Mouse (Mus musculus) liver, embryonic 12.5 days (tissue): ENCODE results near the gene Slc38a3. TPM values are rescaled to one million over a fixed set of nuclear protein-coding genes. Genes with fewer than 3 reads are reported as not detected.
A peak's percentile ranks its signal among the peaks of the same experiment; 100 is the strongest.

ENCODE experiments used
- ATAC-seq: fragments of 200-750 bp; cut with Nextera tagmentation; 2 replicates; pipeline ENCODE4 v1.8.0; 2017; ENCODE audit warnings: moderate number of reproducible peaks, mild to moderate bottlenecking, moderate library complexity
- H3K27ac ChIP-seq: fragments of 300-500 bp; sonication (generic); 2 replicates; pipeline ENCODE4 v1.5.1; 2016; ENCODE audit warnings: mild to moderate bottlenecking
- H3K27me3 ChIP-seq: fragments of 300-500 bp; sonication (generic); replicated peaks from 2 replicates; pipeline ENCODE4 v1.6.1; 2016; ENCODE audit warnings: mild to moderate bottlenecking, moderate library complexity
- H3K36me3 ChIP-seq: fragments of 300-500 bp; sonication (generic); 2 replicates; pipeline ENCODE4 v1.6.1; 2016; ENCODE audit warnings: mild to moderate bottlenecking, moderate library complexity
- H3K4me1 ChIP-seq: fragments of 300-500 bp; sonication (generic); 2 replicates; pipeline ENCODE4 v1.6.1; 2016
- H3K4me2 ChIP-seq: fragments of 300-500 bp; sonication (generic); 2 replicates; pipeline ENCODE4 v1.6.1; 2016; ENCODE audit warnings: mild to moderate bottlenecking, moderate library complexity
- H3K4me3 ChIP-seq: fragments of 300-500 bp; sonication (generic); 2 replicates; pipeline ENCODE4 v1.5.1; 2016; ENCODE audit warnings: mild to moderate bottlenecking, moderate library complexity
- H3K9ac ChIP-seq: fragments of 300-500 bp; sonication (generic); 2 replicates; pipeline ENCODE4 v1.6.1; 2016; ENCODE audit warnings: mild to moderate bottlenecking, moderate library complexity
- H3K9me3 ChIP-seq: fragments of 300-500 bp; sonication (generic); replicated peaks from 2 replicates; pipeline ENCODE4 v1.6.1; 2016; ENCODE audit warnings: mild to moderate bottlenecking, moderate library complexity
- WGBS: fragments of 180-500 bp; shearing (Covaris S2); methylation state at CpG from one replicate; pipeline ENCODE4 v1.1.7; 2016; ENCODE audit not compliant: insufficient replicate concordance; 5-methylcytosine and 5-hydroxymethylcytosine counted together
- polyA plus RNA-seq: library from polyadenylated mRNA; unstranded; fragments of >200 nt; fragmentation: Nextera tagmentation; extraction: Ambion mirVana; gene quantifications from 2 replicates; pipeline ENCODE4 v1.2.1, GENCODE M21; 2016

Gene Slc38a3
- polyA plus RNA-seq, 1 experiment from 2014 or later = 3.3 TPM

DNA sequence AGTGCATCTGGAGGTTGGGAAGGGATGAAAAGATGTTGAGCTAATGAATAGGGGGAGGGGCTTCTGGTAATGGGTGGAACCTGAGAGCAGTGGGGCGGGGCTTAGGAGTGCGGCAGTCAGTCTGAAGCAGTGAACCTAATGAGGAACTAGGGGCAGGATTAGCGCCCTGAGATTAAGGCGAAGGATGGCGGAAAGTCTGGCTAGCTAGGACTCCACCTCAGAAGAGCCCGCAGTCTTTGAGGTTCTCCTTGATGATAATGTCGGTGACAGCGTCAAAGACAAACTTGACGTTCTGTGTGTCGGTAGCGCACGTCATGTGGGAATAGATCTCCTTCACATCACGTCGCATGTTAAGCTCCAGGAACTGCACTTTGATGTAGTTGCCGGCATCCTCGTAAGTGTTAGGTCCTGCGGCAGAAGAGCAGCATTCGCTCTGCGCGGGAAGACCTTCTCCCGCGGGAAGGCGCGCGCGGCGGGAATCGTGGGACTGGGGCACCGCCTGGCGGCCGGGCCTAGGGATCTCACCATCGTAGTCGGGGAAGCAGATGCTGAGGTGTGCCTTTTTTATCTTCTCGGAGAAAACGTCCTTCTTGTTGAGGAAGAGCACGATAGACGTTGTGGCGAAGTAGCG is 6.5 kb upstream of the Slc38a3 start:
- no peak overlapping the region for H3K27ac ChIP-seq
- peak overlapping the region; percentile 58 for H3K4me2 ChIP-seq
- WGBS = under 1% methylated on average over 39 of the region's 39 CpGs
- no peaks in the 10 kb centered on the region for H3K36me3 ChIP-seq
- H3K4me3 ChIP-seq = peak overlapping the region; percentile 31
- H3K9me3 ChIP-seq = no peaks in the 10 kb centered on the region
- H3K27me3 ChIP-seq = peaks cover 83% of the 10 kb centered on the region
- ATAC-seq = peak; percentile 31; the same call in 1 of the 2 replicates
- H3K4me1 ChIP-seq = peaks cover 20% of the 10 kb centered on the region
- peak overlapping the region; percentile 12; the same call in 1 of the 2 replicates for H3K9ac ChIP-seq

GRCm38 (mm10) chr9:107674609-107675429 is 5.5 kb upstream of the Slc38a3 start:
- Histone ChIP-seq H3K4me1 (peaks cover 20% of the 10 kb centered on the region), H3K9ac (no peak overlapping the region), H3K4me3 (no peak overlapping the region), H3K36me3 (no peaks in the 10 kb centered on the region), H3K27me3 (peaks cover 84% of the 10 kb centered on the region), H3K9me3 (no peaks in the 10 kb centered on the region), H3K4me2 (peak overlapping the region; percentile 58; the same call in 1 of the 2 replicates), H3K27ac (no peak overlapping the region)
- WGBS = 49% methylated on average over 9 of the region's 9 CpGs
- ATAC-seq = peak; percentile 36; the same call in 1 of the 2 replicates

GRCm38 (mm10) chr9:107670259-107670658 is 929 bp upstream of the Slc38a3 start:
- ATAC-seq = no peak
- Histone ChIP-seq H3K4me3 (no peak overlapping the region), H3K9ac (no peak overlapping the region), H3K4me2 (no peak overlapping the region), H3K4me1 (peaks cover 21% of the 10 kb centered on the region), H3K27ac (no peak overlapping the region), H3K36me3 (no peaks in the 10 kb centered on the region), H3K27me3 (peaks cover 86% of the 10 kb centered on the region), H3K9me3 (no peaks in the 10 kb centered on the region)
- WGBS = 55% methylated on average over 5 of the region's 5 CpGs

DNA sequence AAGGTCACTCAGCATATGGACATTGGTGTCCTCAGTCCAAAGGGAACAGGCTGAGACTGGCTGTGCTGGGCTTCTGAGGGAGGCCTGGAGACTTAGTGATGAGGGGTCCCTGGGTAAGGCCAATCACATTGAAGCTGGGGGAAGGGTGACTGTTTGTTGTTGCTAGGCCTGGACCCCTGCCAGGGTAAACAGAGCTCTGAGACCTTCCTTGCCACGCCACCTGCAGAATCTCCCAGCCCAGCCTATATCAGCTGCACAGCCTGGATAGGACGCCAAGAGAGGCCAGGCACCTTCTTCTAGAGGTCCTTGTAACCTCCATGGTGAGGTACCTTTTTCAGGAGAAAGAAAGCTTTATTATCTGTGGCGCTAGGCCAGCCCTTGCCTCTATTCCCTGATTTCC is 414 bp downstream of the Slc38a3 start:
- H3K4me1 ChIP-seq = peaks cover 20% of the 10 kb centered on the region
- no peak for ATAC-seq
- H3K36me3 ChIP-seq = no peaks in the 10 kb centered on the region
- H3K4me3 ChIP-seq = no peak overlapping the region
- no peaks in the 10 kb centered on the region for H3K9me3 ChIP-seq
- no peak overlapping the region for H3K27ac ChIP-seq
- 50% methylated on average over 3 of the region's 3 CpGs for WGBS
- H3K4me2 ChIP-seq = no peak overlapping the region
- peaks cover 84% of the 10 kb centered on the region for H3K27me3 ChIP-seq
- no peak overlapping the region for H3K9ac ChIP-seq

DNA sequence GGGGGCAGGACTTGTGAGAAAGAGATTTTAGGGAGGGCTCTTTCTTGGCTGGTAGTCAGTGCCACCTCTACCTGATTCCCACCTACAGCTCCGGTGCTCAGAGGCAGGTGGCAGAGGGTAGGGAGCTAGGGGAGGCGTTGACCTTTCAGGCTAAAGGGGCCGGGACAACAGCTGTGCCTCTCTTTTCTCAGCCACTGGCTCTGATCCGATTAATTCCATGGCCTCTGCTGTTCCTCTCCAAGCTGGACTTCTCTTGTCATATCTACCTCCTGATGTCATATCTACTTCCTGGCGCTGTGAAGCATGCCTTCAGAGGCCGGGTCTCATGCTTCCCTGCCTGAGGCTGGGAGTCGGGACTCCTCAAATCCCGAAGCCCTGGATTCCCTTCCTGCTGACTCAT is 1.3 kb downstream of the Slc38a3 start:
- Histone ChIP-seq H3K4me3 (no peak overlapping the region), H3K9ac (no peak overlapping the region), H3K27ac (no peak overlapping the region), H3K36me3 (no peaks in the 10 kb centered on the region), H3K4me1 (peaks cover 20% of the 10 kb centered on the region), H3K9me3 (no peaks in the 10 kb centered on the region), H3K4me2 (no peak overlapping the region), H3K27me3 (peaks cover 90% of the 10 kb centered on the region)
- ATAC-seq = no peak
- WGBS = 35% methylated on average over 8 of the region's 8 CpGs

DNA sequence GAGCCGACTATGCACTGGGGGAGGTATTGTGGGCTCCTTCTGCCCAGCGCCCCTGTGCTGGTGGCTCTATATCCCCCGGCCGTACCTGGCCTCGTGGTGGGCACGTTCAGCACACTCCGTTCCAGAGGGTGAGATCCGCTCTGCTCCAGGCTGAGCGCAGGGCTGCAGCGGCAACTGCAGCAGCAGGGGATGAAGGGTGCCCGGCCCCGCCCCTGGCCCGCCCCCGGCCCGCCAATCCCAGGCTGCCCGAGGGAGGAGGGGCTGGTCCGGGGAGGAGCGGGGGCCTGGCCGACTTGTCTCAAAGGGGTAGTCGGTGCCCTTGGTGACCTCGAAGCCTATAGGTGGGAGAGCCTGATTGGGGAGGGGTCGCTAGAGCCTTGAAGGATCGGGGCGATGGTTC is 2.1 kb downstream of the Slc38a3 start:
- H3K9me3 ChIP-seq = no peaks in the 10 kb centered on the region
- H3K27ac ChIP-seq = no peak overlapping the region
- peak overlapping the region; percentile 64 for H3K4me2 ChIP-seq
- peaks cover 20% of the 10 kb centered on the region for H3K4me1 ChIP-seq
- peak overlapping the region; percentile 40 for H3K4me3 ChIP-seq
- peaks cover 92% of the 10 kb centered on the region for H3K27me3 ChIP-seq
- H3K36me3 ChIP-seq = no peaks in the 10 kb centered on the region
- under 1% methylated on average over 24 of the region's 24 CpGs for whole genome bisulfite sequencing
- 0 out of 2 replicates have a peak overlapping the region, but pooled peaks have one; percentile 20 for H3K9ac ChIP-seq
- peak; percentile 72 for ATAC-seq

DNA sequence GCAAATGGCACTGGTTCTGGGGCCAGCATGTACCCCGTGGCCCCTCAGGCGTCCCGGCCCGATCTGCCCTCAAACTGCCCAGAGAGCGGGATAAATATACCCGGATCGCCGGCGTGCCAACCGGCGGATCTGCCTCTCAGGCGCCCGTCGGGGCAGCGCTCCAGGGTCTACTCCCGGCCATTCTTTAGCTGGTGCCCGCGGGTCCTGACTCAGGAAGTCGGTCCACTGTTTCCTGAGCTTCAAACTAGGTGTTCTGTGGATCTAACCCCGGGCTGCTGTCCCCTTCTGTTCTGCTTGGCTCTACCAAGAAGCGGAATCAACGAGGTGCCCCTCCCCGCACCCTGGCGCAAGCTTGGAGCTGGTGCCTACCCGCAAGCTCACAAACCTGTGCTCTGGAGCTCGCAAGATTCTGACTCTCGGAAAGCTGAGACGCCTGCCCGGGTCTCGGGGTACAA is 2.6 kb downstream of the Slc38a3 start:
- Histone ChIP-seq H3K9ac (no peak overlapping the region), H3K4me1 (peaks cover 20% of the 10 kb centered on the region), H3K27ac (no peak overlapping the region), H3K4me3 (peak overlapping the region; percentile 40), H3K4me2 (peak overlapping the region; percentile 64), H3K36me3 (no peaks in the 10 kb centered on the region), H3K9me3 (no peaks in the 10 kb centered on the region), H3K27me3 (peaks cover 96% of the 10 kb centered on the region)
- ATAC-seq = no peak
- 5% methylated on average over 30 of the region's 30 CpGs for WGBS

DNA sequence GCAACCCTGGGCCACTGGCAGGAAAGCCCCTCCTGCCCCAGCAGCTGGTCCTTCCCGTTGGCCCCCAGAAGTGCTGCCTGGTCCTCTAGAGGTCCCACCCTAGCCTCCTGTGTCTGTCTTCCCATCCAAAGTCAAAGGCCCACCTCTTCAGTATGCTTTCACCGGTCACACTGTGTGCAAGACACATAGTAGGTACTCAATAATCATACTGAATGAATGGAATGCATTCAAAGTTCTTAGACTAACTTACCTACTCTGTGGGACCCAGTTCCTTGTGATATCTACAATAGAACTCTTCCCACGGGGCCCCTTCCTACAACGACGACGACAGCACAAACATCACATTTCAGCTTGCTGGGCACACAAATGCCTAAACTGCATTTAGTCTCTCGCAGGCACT is 4.0 kb downstream of the Slc38a3 start:
- H3K4me1 ChIP-seq = peaks cover 20% of the 10 kb centered on the region
- no peaks in the 10 kb centered on the region for H3K9me3 ChIP-seq
- 59% methylated on average over 7 of the region's 7 CpGs for WGBS
- H3K36me3 ChIP-seq = no peaks in the 10 kb centered on the region
- H3K27me3 ChIP-seq = peaks cover 85% of the 10 kb centered on the region
- no peak overlapping the region for H3K4me2 ChIP-seq
- no peak overlapping the region for H3K27ac ChIP-seq
- ATAC-seq = no peak
- H3K4me3 ChIP-seq = no peak overlapping the region
- no peak overlapping the region for H3K9ac ChIP-seq

GRCm38 (mm10) chr9:107663525-107663924 is 5.8 kb downstream of the Slc38a3 start:
- H3K27ac ChIP-seq = no peak overlapping the region
- no peak overlapping the region for H3K4me3 ChIP-seq
- H3K36me3 ChIP-seq = no peaks in the 10 kb centered on the region
- peaks cover 15% of the 10 kb centered on the region for H3K4me1 ChIP-seq
- ATAC-seq = no peak
- H3K27me3 ChIP-seq = peaks cover 83% of the 10 kb centered on the region
- H3K9ac ChIP-seq = no peak overlapping the region
- no peak overlapping the region for H3K4me2 ChIP-seq
- 63% methylated on average over 9 of the region's 9 CpGs for WGBS
- H3K9me3 ChIP-seq = no peaks in the 10 kb centered on the region

DNA sequence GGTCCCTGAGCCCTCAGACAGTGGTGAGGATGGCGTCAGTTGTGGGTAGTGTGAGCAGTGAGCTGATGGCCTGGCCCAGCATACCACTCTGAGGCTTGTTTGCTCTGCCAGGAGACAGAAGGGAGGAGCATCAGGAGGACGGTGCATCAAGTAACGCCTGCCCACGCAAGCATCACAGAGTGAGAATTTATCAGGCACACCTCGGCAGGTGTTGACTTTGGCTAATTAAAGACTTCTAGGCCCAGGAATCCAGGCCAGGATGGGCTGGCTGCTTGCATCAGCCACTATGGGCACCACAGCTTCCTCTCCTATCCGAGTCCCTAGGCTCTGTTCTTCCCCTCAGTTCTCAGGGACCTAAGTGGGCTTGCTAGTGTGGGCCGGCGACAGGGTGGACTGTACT is 7.0 kb downstream of the Slc38a3 start:
- H3K36me3 ChIP-seq = no peaks in the 10 kb centered on the region
- peaks cover 11% of the 10 kb centered on the region for H3K4me1 ChIP-seq
- no peak for ATAC-seq
- no peak overlapping the region for H3K4me3 ChIP-seq
- 59% methylated on average over 8 of the region's 8 CpGs for WGBS
- H3K27ac ChIP-seq = no peak overlapping the region
- H3K27me3 ChIP-seq = peaks cover 82% of the 10 kb centered on the region
- no peak overlapping the region for H3K9ac ChIP-seq
- no peak overlapping the region for H3K4me2 ChIP-seq
- H3K9me3 ChIP-seq = no peaks in the 10 kb centered on the region

GRCm38 (mm10) chr9:107660777-107661176 is 8.6 kb downstream of the Slc38a3 start:
- Histone ChIP-seq H3K27ac (no peak overlapping the region), H3K9me3 (no peaks in the 10 kb centered on the region), H3K27me3 (peaks cover 80% of the 10 kb centered on the region), H3K4me1 (no peaks in the 10 kb centered on the region), H3K9ac (no peak overlapping the region), H3K4me3 (no peak overlapping the region), H3K4me2 (no peak overlapping the region), H3K36me3 (no peaks in the 10 kb centered on the region)
- ATAC-seq = no peak
- WGBS = 60% methylated on average over 3 of the region's 3 CpGs

DNA sequence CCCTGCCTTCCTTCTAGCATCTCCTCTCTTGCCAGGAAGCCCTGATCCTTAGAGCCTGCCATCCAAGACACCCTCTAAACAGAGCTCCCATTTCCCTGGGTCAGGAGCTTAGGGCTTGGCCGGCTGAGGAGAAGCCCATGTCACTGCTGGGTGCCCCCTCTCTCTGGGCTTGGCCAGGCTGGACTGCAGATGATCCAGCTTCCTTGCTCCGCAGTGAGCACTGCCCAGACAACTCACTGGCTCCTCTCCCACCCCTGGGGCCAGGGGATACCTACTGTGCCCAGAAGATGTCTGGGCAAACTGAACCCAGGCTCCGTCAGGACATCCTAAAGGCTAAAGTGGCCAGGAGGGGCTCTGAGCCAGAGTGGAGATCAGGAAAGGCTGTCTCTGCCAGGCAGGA is 9.4 kb downstream of the Slc38a3 start:
- Histone ChIP-seq H3K27me3 (peaks cover 80% of the 10 kb centered on the region), H3K9me3 (no peaks in the 10 kb centered on the region), H3K9ac (no peak overlapping the region), H3K4me1 (no peaks in the 10 kb centered on the region), H3K36me3 (no peaks in the 10 kb centered on the region), H3K4me2 (no peak overlapping the region), H3K27ac (no peak overlapping the region), H3K4me3 (no peak overlapping the region)
- ATAC-seq = no peak
- WGBS = 71% methylated on average over 3 of the region's 3 CpGs
